Mouse (Mus musculus) kidney, adult 11 months (tissue): Measurements from ENCODE around the gene Wnt2b.

Source experiments
- DNase-seq: peaks from one replicate; pipeline ENCODE4 v3.0.0; 2022

Wnt2b gene

GRCm38 (mm10) chr3:104963331-104964276 is 1.9 kb upstream of the Wnt2b start:
- DNase-seq, result no peak

- DNase-seq, result no peak
Measured at GRCm38 (mm10) chr3:104962866-104963265, 1.1 kb upstream of the Wnt2b start.

GRCm38 (mm10) chr3:104962141-104962611 is 455 bp upstream of the Wnt2b start:
- DNase-seq, result no peak

DNA sequence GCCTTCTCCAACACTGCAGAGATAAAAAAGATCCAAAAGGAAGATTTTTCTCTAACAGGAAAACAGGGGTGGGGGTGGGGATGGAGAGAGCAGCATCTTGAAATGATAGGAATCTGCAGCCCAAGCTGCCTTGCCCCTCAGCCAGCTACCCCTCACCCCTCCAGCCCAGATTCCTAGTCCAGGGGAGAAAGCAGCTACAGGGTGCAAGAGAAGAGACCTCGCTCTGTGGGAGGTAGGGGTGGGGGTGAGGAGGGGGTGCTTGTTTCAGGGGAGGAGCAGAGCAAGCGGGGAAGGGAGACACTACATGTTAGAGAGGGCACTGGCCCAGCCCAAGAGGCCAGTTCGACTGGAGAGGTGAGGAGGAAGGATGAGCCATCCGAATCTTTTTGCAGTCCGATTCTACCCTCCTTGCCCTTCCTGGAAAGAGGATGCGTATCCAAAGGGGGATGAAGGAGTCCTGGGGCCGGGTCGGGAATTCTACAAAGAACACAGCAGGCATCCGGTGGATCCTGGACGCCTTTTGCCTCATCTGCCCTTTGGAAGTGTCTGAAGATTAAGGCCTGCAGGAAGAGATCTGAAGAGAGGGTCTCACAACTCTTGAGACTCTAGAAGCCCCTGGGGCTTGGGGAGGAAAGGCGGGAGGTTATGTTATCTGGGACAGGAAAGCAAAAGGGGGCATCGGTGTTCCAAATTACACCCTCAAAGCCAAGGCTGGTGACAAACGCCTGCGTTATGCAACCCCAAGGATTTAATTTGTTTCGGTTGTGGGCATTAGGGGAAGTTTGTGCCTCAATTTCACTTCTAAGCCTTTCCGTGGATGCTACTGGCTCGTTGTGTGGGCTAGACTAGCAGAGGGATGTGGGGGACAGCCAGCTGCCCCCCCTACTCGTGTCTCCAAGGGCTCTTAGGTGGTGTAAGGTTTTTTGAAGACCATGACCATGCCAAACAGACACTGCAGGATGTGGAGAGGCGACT is 1.4 kb downstream of the Wnt2b start:
- DNase-seq, result no peak

GRCm38 (mm10) chr3:104956131-104956581 is 5.6 kb downstream of the Wnt2b start:
- no peak for DNase-seq

DNA sequence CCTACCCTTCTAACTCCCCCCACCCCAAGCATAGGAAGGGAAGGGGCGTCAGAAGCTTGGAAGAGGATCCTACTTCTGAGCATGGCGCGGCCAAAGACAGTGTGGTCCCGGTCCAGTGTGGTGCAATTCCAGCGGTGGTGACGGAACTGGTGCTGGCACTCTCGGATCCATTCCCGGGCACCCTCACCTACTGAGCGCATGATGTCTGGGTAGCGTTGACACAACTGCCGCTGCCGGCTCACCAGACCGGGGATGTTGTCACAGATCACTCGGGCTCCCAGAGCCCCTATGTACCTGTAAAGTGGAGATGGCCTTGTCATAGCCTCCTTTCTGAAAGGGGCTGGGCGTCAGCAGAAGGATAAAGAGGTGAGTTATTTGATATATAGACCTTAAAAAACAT is 7.2 kb downstream of the Wnt2b start:
- DNase-seq, result no peak

DNA sequence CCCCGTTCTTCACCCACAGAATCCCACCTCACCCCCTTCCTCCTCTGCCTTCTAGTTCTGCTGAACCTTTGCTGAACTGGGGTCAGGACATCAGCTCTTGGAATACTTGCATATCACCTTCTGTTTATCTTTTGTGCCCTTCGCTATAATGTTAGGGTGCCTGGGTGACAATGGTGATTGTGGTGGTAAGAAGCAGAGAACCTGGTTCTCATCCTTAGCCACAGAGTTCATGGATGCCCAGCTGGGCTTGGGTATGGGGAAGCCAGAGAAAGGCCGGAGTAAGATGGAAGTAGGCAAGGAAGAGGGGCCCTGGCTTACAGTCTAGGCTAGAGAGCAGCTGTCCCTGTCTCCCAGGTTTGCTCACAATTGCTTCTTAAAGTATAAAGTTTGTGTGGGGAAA is 7.6 kb downstream of the Wnt2b start:
- no peak for DNase-seq

DNA sequence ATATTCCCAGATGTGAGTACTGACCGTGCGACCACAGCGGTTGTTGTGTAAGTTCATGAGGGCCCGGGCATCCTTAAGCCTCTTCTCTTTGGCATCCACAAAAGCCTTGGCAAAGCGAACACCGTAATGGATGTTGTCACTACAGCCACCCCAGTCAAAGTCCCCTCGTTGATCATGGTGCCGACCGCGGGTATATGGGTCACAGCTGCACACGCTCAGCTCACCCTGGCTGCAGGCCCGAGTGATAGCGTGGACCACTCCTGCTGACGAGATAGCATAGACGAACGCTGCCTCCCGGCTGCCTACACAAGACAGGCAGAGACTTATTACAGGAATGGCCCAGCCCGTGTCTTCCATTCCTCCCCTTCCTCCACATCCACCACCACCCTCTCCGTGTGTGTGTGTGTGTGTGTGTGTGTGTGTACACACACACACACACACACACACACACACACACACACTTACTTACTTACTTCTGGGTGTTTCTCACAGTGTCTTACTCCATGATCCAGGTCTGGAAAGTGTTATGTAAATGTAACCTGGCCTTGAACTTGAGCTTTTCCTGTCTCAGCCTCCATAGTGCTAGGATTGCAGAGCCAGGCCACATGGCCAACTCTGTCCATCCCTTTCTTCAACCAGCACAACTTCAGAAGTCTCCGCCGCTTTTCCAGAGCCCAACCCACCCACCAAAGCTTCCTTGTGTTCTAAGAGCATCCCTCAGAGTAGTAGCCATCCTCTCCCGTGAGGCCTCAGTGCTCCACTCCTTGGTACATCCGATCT is 8.6 kb downstream of the Wnt2b start:
- DNase-seq, result no peak

DNA sequence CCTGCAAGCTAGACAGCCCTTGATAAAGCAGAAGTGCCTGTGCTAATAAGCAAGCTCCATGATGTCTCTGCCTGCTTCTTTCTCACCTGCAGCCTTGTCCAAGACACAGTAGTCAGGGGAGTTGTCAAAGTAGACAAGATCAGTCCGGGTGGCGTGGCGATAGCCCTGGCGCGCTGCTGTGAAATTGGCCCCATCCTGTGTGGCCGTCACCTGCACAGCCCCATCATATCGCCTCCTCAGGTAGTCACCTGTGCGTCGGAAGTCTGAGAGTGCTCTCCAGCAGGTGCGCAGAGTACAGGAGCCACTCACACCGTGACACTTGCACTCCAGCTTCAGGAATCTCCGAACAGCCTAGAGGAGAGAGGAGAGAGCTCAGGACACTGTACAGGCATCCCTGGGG is 10.8 kb downstream of the Wnt2b start:
- DNase-seq, result no peak

- DNase-seq, result no peak
Measured at GRCm38 (mm10) chr3:104944894-104945293, 16.8 kb downstream of the Wnt2b start.

DNA sequence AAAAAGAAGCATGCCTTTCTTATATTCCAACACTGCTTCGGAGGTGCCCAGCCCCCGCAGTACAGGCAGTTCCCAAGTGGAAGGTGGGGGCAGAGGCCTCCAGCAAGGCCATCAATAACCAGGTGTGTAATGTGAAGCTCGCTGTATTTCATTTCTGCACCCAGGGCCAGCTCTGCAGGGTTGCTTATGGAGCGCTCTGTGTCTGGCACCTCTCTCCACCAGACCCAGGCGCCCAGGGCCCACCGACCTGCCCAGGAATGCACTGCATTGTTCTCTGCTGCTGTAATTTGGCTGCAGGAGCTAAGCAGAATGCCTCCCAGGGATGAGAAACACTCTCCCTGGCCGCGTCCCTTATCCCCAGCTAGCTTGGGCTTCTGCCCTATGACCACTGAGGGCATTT is 18.4 kb downstream of the Wnt2b start:
- DNase-seq, result no peak

DNA sequence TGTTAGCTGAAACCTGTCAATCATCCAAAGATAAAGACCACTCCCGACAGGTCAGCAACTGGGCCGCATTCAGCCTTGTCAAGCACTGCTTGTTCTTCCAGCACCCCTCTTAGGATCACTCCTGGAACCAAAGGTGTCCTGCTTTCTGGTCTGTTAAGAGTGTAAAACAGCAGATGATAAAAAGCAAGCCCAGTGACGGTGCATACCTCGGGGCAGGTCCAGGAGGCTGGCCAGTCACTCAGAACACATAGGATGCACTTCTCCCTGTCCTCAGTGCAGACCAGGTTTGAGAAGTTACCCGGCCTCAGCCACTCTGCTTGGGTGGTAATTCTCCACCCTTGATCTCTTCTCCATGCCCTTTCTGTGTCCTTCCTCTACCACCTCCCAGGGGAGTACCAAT is 19.0 kb downstream of the Wnt2b start:
- DNase-seq, result no peak

DNA sequence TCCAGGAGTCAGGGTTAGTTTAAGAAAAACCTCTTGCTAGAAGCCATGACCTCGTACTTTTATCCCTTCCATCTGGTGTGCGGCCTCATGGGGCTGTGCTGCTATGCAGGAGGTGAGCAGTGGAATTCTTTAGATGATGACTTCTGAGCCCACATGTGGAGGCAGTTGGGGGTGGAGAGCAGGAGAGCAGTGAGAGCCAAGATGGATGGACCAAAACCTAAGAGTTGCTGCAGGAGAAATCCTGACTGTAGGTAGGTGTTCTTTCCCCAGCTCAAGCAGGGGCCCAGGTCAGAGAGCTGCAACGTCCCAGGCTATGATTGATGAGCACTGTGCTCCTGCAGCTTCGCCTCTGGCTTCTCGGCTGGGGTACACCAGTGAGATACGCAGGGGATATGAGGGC is 21.0 kb downstream of the Wnt2b start:
- DNase-seq, result no peak

DNA sequence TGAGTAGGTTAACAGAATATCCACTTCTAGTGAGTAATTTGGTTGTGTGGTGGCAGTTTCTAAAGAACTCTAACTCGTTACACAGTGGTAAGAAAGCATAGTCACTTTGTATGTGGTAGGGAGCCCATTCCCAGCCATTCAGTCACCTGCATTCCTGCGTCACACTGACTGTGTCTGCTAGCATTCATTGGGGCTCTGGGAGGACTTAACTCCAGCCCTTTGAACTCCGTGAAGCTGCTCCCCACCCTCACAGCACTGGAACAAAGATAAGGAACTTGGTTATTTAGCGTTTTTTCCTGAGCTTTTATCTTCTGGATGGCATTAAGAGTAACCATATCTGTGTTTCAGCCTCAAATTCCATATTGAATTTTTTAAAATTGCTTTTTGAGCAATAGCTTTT is 23.4 kb downstream of the Wnt2b start:
- DNase-seq, result no peak

DNA sequence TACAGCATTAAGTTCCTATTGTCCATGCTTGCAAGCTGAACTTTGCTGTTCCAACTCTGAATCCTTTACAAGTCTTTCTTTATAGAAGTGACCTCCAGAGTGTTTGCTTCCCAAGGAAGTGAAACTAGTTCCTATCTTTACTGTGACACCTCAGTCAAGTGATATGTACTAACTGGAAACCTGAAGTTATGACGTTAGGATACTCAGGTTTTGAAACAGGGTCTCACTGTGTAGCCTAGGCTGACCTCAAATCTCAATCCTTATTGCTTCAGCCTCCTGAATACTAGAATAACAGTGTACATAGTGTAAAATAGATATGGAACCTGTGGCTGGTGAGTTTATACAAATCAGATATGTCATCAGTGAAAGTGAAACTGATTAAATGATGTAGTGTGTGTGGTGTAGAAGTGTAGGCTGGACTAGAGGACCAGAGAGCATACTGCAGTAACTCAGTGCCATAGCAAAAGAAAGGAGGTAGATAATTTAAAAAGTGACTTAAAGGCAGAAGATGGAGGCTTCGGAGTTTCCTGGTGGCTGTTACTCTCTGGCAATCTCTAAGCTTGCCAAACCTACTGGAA is 23.9 kb downstream of the Wnt2b start:
- DNase-seq, result no peak

GRCm38 (mm10) chr3:104929385-104929784 is 32.3 kb downstream of the Wnt2b start:
- DNase-seq, result no peak

GRCm38 (mm10) chr3:104914986-104915385 is 46.7 kb downstream of the Wnt2b start:
- DNase-seq, result no peak

DNA sequence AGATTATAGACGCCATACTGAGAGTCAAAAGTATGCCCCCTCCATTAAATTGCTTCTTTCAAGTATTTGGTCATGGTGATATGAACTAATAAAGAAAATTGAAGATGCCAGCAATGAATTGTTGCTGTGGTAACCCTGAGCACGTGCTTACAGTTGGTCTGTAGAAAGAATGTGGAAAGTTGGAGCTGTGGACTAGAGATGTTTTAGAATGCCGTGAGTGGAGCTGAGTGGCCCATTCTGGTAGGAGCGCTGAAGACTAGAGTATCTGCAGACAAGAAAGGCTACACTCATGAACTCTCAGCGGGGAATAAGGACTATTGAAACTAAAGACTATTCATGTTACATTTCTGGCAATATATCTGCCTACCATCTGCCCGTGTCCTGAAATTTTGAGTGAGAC is 52.5 kb downstream of the Wnt2b start:
- no peak for DNase-seq

DNA sequence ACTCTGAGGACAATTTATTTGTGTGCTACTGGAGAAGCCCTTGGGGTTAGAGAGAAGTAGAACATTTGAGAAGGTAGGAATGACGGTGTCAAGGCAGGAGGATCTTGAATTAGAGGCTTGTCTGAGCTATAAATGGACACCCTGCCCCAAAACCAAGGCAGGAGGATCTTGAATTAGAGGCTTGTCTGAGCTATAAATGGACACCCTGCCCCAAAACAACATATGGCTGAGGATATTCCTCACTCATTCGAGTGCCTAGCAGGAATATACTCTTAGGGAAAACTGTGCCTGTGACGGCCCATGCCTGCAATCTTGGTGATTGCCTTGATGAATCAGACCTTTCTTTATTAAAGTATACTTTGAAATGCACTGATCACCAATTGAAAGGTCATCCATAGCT is 55.7 kb downstream of the Wnt2b start:
- no peak for DNase-seq

GRCm38 (mm10) chr3:104905389-104905788 is 56.3 kb downstream of the Wnt2b start:
- no peak for DNase-seq

- DNase-seq, result no peak
Measured at GRCm38 (mm10) chr3:104901154-104901553, 60.6 kb downstream of the Wnt2b start.

DNA sequence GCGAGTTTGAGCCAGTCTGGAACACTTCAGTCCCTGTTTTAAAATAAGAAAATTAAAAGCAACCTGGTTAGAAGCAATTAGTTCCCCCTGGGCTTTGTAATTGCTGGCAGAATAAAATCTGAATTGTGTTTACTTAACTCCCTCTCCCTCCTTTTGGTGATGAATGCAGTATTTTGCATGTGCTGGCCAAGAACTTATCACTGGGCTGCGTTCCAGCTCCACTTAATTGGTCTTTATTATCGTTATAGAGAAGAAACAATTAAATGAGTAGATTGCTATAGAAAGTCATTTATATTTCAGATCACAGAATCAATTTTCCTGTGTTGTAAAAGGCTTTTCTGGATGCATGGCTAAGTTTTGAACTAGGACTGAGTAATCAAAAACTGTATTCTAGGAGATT is 65.6 kb downstream of the Wnt2b start:
- DNase-seq, result no peak
